Mouse (Mus musculus): ENCODE results near the gene Lrrn1.

- TF ChIP-seq GATA1 (IDR thresholded peaks at IDR 0.05; ENCODE audit: borderline replicate concordance, low read length) (no peak), FLI1 (IDR thresholded peaks at IDR 0.05; ENCODE audit: low read length) (no peak)
Measured at GRCm38 (mm10) chr6:107566944-107567634, 37.5 kb downstream of the Lrrn1 start.

Measured in megakaryocyte, embryonic 14.5 days (primary cell).